Mouse (Mus musculus): Measurements from ENCODE around the gene Pon1. TPM values are rescaled to one million over a fixed set of nuclear protein-coding genes. Genes with fewer than 3 reads are reported as not detected.

The Pon1 gene
- total RNA-seq, 4 experiments from 2014 or later, result not detected

GRCm38 (mm10) chr6:5136046-5136445, 57.7 kb downstream of the Pon1 start:
- DNase-seq (ENCODE audit: low spot score in 2 of 2), result no peak

- no peak for DNase-seq (ENCODE audit: low spot score in 2 of 2)
Measured at GRCm38 (mm10) chr6:5134986-5135385, 58.8 kb downstream of the Pon1 start.

- no peak for DNase-seq (ENCODE audit: low spot score in 2 of 2)
Measured at GRCm38 (mm10) chr6:5129364-5130093, 64.2 kb downstream of the Pon1 start.

- DNase-seq (ENCODE audit: low spot score in 2 of 2), result no peak
Measured at GRCm38 (mm10) chr6:5120229-5120628, 73.5 kb downstream of the Pon1 start.

GRCm38 (mm10) chr6:5119181-5119910, 74.4 kb downstream of the Pon1 start:
- DNase-seq (ENCODE audit: low spot score in 2 of 2), result no peak

Other genes with a start within 250 kb of the Pon1 start
- gene Pon3, start 62.3 kb upstream of the Pon1 start, total RNA-seq (2022), result 1 to 10 TPM; 2.2 to 4.9 (median 3.9) TPM
- gene Pon2, start 104.5 kb upstream of the Pon1 start, total RNA-seq (2022), result 10 to 100 TPM; 20.8 to 24.2 (median 23.0) TPM
- gene Asb4, start 189.4 kb upstream of the Pon1 start, total RNA-seq (2022), result 1 to 10 TPM in 1 of 4 experiments, under 1 TPM in 3; 0.48 to 1.3 (median 0.56) TPM

Measured in left cerebral cortex, adult 8-10 months (tissue).